Mouse (Mus musculus): Measurements from ENCODE around the gene Cep128.

The Cep128 gene

DNA sequence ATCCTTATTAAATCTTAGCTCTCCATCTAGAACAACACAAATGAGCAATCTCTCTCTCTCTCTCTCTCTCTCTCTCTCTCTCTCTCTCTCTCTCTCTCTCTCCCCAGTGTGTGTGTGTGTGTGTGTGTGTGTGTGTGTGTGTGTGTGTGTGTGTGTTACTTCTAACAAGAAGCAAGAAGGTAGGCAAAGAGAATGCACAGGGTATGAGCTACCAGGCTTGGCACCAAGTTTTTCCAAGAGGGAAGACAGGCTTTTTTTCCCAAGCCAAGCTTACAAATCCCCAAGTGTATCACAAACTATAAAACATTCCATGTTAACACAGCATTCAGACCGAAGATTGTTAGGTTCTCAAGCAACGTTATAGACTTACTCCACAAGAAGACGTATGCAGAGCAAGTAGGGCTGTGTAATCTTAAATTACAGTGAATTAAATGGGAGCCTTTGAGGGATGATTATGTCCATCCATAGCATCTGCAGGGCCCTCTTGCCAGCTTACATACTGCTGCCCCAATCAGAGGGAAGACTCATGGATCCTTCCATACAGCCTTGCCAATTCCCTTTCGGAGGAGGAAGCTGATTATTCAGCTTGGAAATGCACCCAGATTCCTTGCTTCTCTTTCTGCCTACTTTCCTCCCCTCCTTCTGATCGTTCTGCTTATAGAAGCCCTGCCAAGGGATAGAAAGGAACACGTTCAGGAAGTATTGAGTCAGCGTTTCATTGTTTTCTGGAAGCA, 429.3 kb downstream of the Cep128 start:
- no peak for DNase-seq (ENCODE audit: low spot score)

Measured in urinary bladder, postnatal 14 days (tissue).